In genomic region chr1:93211549-93212220, GRCm38 (mm10) we compare ENCODE assay signal across 10 mouse cellular contexts. TPM values are rescaled to one million over a fixed set of nuclear protein-coding genes. Genes with fewer than 3 reads are reported as not detected.
DNase-seq lines count a peak whose midpoint lies in the region; ATAC-seq and TF ChIP-seq lines count a peak whose summit lies in the region.
"Had no signal": no experiment of that assay in that cellular context is flagged by ENCODE, and none has a peak within 500 bp of the region (broad histone marks: within the 10 kb centered on the region; RNA-seq: fewer than 3 reads in every experiment).

No protein-coding gene starts in this region.

- 0 out of 2 replicates have a peak, but pooled peaks have one; percentile 22 for ATAC-seq in intestine, embryonic 14.5 days (replicated peaks; ENCODE audit: low FRiP score, low TSS enrichment, low read depth)
- no peak for ATAC-seq in intestine, postnatal 0 days
- ATAC-seq in embryonic facial prominence, embryonic 13.5 days (ENCODE audit: insufficient number of reproducible peaks, insufficient read depth, low FRiP score, low TSS enrichment, low read depth): 0 out of 2 replicates have a peak, but pooled peaks have one; percentile 2
- ATAC-seq in kidney, embryonic 14.5 days (ENCODE audit: low FRiP score, low TSS enrichment): peak; percentile 63
- no peak for ATAC-seq in hindbrain, embryonic 16.5 days
- ATAC-seq in activated CD4-positive, CD25-positive, alpha-beta regulatory T cell, adult 4 months: no peak
- ATAC-seq: Patski had no signal

- H3K27ac ChIP-seq in intestine, embryonic 14.5 days (ENCODE audit: low read depth): peak overlapping the region; percentile 39
- no peak overlapping the region for H3K27ac ChIP-seq in intestine, postnatal 0 days (ENCODE audit: low read depth, low read length)
- peak overlapping the region; percentile 84 for H3K27ac ChIP-seq in embryonic facial prominence, embryonic 13.5 days
- peak overlapping the region; percentile 83 for H3K27ac ChIP-seq in kidney, embryonic 14.5 days (ENCODE audit: low read depth, low read length)
- no peak overlapping the region for H3K27ac ChIP-seq in hindbrain, embryonic 16.5 days (ENCODE audit: low read depth, low read length)

- no peak overlapping the region for H3K9ac ChIP-seq in intestine, embryonic 14.5 days (ENCODE audit: low read length)
- H3K9ac ChIP-seq in intestine, postnatal 0 days (ENCODE audit: low read depth, low read length): no peak overlapping the region
- no peak overlapping the region for H3K9ac ChIP-seq in embryonic facial prominence, embryonic 13.5 days
- no peak overlapping the region for H3K9ac ChIP-seq in kidney, embryonic 14.5 days (ENCODE audit: low read depth, low read length)
- H3K9ac ChIP-seq in hindbrain, embryonic 16.5 days (ENCODE audit: low read depth, low read length): no peak overlapping the region
- H3K9ac ChIP-seq: neural tube, embryonic 13.5 days had no signal

- no peaks in the 10 kb centered on the region for H3K9me3 ChIP-seq in intestine, embryonic 14.5 days (ENCODE audit: control insufficient read depth, low read length)
- no peaks in the 10 kb centered on the region for H3K9me3 ChIP-seq in intestine, postnatal 0 days (ENCODE audit: control insufficient read depth)
- H3K9me3 ChIP-seq in embryonic facial prominence, embryonic 13.5 days: no peaks in the 10 kb centered on the region
- no peaks in the 10 kb centered on the region for H3K9me3 ChIP-seq in kidney, embryonic 14.5 days (ENCODE audit: control insufficient read depth, low read length)
- H3K9me3 ChIP-seq in hindbrain, embryonic 16.5 days (ENCODE audit: control insufficient read depth, low read length): no peaks in the 10 kb centered on the region
- H3K9me3 ChIP-seq: neural tube, embryonic 13.5 days had no signal

- H3K36me3 ChIP-seq in intestine, embryonic 14.5 days (ENCODE audit: control insufficient read depth, insufficient read depth, low read length): no peaks in the 10 kb centered on the region
- H3K36me3 ChIP-seq in intestine, postnatal 0 days (ENCODE audit: control insufficient read depth, insufficient read depth): no peaks in the 10 kb centered on the region
- no peaks in the 10 kb centered on the region for H3K36me3 ChIP-seq in embryonic facial prominence, embryonic 13.5 days
- no peaks in the 10 kb centered on the region for H3K36me3 ChIP-seq in kidney, embryonic 14.5 days (ENCODE audit: control insufficient read depth, insufficient read depth, low read length)
- H3K36me3 ChIP-seq in hindbrain, embryonic 16.5 days (ENCODE audit: control insufficient read depth, insufficient read depth, low read length): no peaks in the 10 kb centered on the region
- H3K36me3 ChIP-seq: neural tube, embryonic 13.5 days had no signal

- TF ChIP-seq CTCF in intestine, postnatal 0 days (IDR thresholded peaks at IDR 0.05; ENCODE audit: low read depth): no peak

- 23% methylated on average over 10 of the region's 10 CpGs for WGBS in intestine, embryonic 14.5 days
- WGBS in intestine, postnatal 0 days: 41% methylated on average over 10 of the region's 10 CpGs
- 39% methylated on average over 10 of the region's 10 CpGs for WGBS in embryonic facial prominence, embryonic 13.5 days
- 33% methylated on average over 10 of the region's 10 CpGs for WGBS in kidney, embryonic 14.5 days
- WGBS in hindbrain, embryonic 16.5 days: 36% methylated on average over 10 of the region's 10 CpGs

- no peak overlapping the region for H3K4me3 ChIP-seq in intestine, embryonic 14.5 days (ENCODE audit: low read depth, low read length)
- no peak overlapping the region for H3K4me3 ChIP-seq in intestine, postnatal 0 days (ENCODE audit: low read depth, low read length)
- no peak overlapping the region for H3K4me3 ChIP-seq in embryonic facial prominence, embryonic 13.5 days
- no peak overlapping the region for H3K4me3 ChIP-seq in kidney, embryonic 14.5 days (ENCODE audit: low read length)
- no peak overlapping the region for H3K4me3 ChIP-seq in hindbrain, embryonic 16.5 days (ENCODE audit: low read length)
- H3K4me3 ChIP-seq: neural tube, embryonic 13.5 days had no signal

- H3K4me2 ChIP-seq in intestine, embryonic 14.5 days (ENCODE audit: low read length): no peak overlapping the region
- no peak overlapping the region for H3K4me2 ChIP-seq in intestine, postnatal 0 days (replicated peaks; ENCODE audit: low read depth)
- H3K4me2 ChIP-seq in embryonic facial prominence, embryonic 13.5 days: no peak overlapping the region
- H3K4me2 ChIP-seq in kidney, embryonic 14.5 days (replicated peaks; ENCODE audit: low read depth, low read length): no peak overlapping the region
- no peak overlapping the region for H3K4me2 ChIP-seq in hindbrain, embryonic 16.5 days (ENCODE audit: low read length)
- H3K4me2 ChIP-seq: neural tube, embryonic 13.5 days had no signal

- no peak for DNase-seq in intestine, embryonic 14.5 days (ENCODE audit: low spot score)
- peak; percentile 51 for DNase-seq in ovary, postnatal 36 days (ENCODE audit: low spot score)
- no peak for DNase-seq in right cerebral cortex, adult 2 months (ENCODE audit: low spot score in 2 of 2)

- H3K4me1 ChIP-seq in intestine, embryonic 14.5 days (replicated peaks; ENCODE audit: control insufficient read depth, insufficient read depth, low read length): peaks cover 26% of the 10 kb centered on the region
- peaks cover 6% of the 10 kb centered on the region; the same call in 1 of the 2 replicates for H3K4me1 ChIP-seq in intestine, postnatal 0 days (replicated peaks; ENCODE audit: control insufficient read depth, insufficient read depth, low read length)
- peaks cover 52% of the 10 kb centered on the region for H3K4me1 ChIP-seq in embryonic facial prominence, embryonic 13.5 days
- H3K4me1 ChIP-seq in kidney, embryonic 14.5 days (ENCODE audit: control insufficient read depth, insufficient read depth, low read length): peaks cover 37% of the 10 kb centered on the region
- peaks cover 17% of the 10 kb centered on the region for H3K4me1 ChIP-seq in hindbrain, embryonic 16.5 days (ENCODE audit: control insufficient read depth, insufficient read depth, low read depth, low read length)

- H3K27me3 ChIP-seq in intestine, embryonic 14.5 days (replicated peaks; ENCODE audit: control insufficient read depth, insufficient read depth, low read length): no peaks in the 10 kb centered on the region
- H3K27me3 ChIP-seq in intestine, postnatal 0 days (replicated peaks; ENCODE audit: control insufficient read depth, insufficient read depth, low read length): no peaks in the 10 kb centered on the region
- no peaks in the 10 kb centered on the region for H3K27me3 ChIP-seq in embryonic facial prominence, embryonic 13.5 days
- no peaks in the 10 kb centered on the region for H3K27me3 ChIP-seq in kidney, embryonic 14.5 days (ENCODE audit: control insufficient read depth, insufficient read depth, low read length)
- H3K27me3 ChIP-seq in hindbrain, embryonic 16.5 days (replicated peaks; ENCODE audit: control insufficient read depth, insufficient read depth, low read length): no peaks in the 10 kb centered on the region
- H3K27me3 ChIP-seq: Patski had no signal

RNA-seq across cellular contexts. Expression of gene Sned1, which starts 24.0 kb away (rescaled TPM):
- 4.9 and 5.3 TPM in 2 replicates for polyA plus RNA-seq in intestine, embryonic 14.5 days (2014; fragmentation: Nextera tagmentation; extraction: Ambion mirVana)
- 0.81 and 1.0 TPM in 2 replicates for polyA plus RNA-seq in intestine, postnatal 0 days (2015; fragmentation: Nextera tagmentation; extraction: Ambion mirVana)
- 13.8 and 23.0 TPM in 2 replicates for polyA plus RNA-seq in embryonic facial prominence, embryonic 13.5 days (2015; fragmentation: Nextera tagmentation; extraction: Ambion mirVana)
- polyA plus RNA-seq in kidney, embryonic 14.5 days (2014; fragmentation: Nextera tagmentation; extraction: Ambion mirVana): 8.6 and 17.9 TPM in 2 replicates
- 12.1 and 12.7 TPM in 2 replicates for polyA plus RNA-seq in hindbrain, embryonic 16.5 days (2015; fragmentation: Nextera tagmentation; extraction: Ambion mirVana)
- under 1 TPM; 0.06 to 0.16 TPM for polyA plus RNA-seq in activated CD4-positive, CD25-positive, alpha-beta regulatory T cell, adult 4 months (2017; shearing (Covaris generic))

RNA-seq across cellular contexts. Expression of gene Crocc2, which starts 43.2 kb away (rescaled TPM):
- 0.04 and 0.16 TPM in 2 replicates for polyA plus RNA-seq in intestine, embryonic 14.5 days (2014; fragmentation: Nextera tagmentation; extraction: Ambion mirVana)
- 0.04 TPM in 1 of 2 replicates, not detected in the other for polyA plus RNA-seq in intestine, postnatal 0 days (2015; fragmentation: Nextera tagmentation; extraction: Ambion mirVana)
- polyA plus RNA-seq in embryonic facial prominence, embryonic 13.5 days (2015; fragmentation: Nextera tagmentation; extraction: Ambion mirVana): 0.04 and 0.08 TPM in 2 replicates
- polyA plus RNA-seq in kidney, embryonic 14.5 days (2014; fragmentation: Nextera tagmentation; extraction: Ambion mirVana): 0.14 and 0.20 TPM in 2 replicates
- polyA plus RNA-seq in hindbrain, embryonic 16.5 days (2015; fragmentation: Nextera tagmentation; extraction: Ambion mirVana): 0.43 and 0.51 TPM in 2 replicates
- polyA plus RNA-seq in activated CD4-positive, CD25-positive, alpha-beta regulatory T cell, adult 4 months (2017; shearing (Covaris generic)): not detected

RNA-seq across cellular contexts. Expression of gene 2310007B03Rik, which starts 50.9 kb away (rescaled TPM):
- 3.2 and 3.9 TPM in 2 replicates for polyA plus RNA-seq in intestine, embryonic 14.5 days (2014; fragmentation: Nextera tagmentation; extraction: Ambion mirVana)
- polyA plus RNA-seq in intestine, postnatal 0 days (2015; fragmentation: Nextera tagmentation; extraction: Ambion mirVana): 22.5 and 24.3 TPM in 2 replicates
- 1.3 and 1.4 TPM in 2 replicates for polyA plus RNA-seq in embryonic facial prominence, embryonic 13.5 days (2015; fragmentation: Nextera tagmentation; extraction: Ambion mirVana)
- polyA plus RNA-seq in kidney, embryonic 14.5 days (2014; fragmentation: Nextera tagmentation; extraction: Ambion mirVana): 0.42 and 0.49 TPM in 2 replicates
- polyA plus RNA-seq in hindbrain, embryonic 16.5 days (2015; fragmentation: Nextera tagmentation; extraction: Ambion mirVana): 0.40 and 0.54 TPM in 2 replicates
- not detected for polyA plus RNA-seq in activated CD4-positive, CD25-positive, alpha-beta regulatory T cell, adult 4 months (2017; shearing (Covaris generic))
- polyA plus RNA-seq: neural tube, embryonic 13.5 days; Patski had no signal

Comparison
In these comparisons a context has a peak if more than half of its experiments do, and no peak if none do; other contexts are left out.
1. ATAC-seq: peak in intestine, embryonic 14.5 days (single experiment), embryonic facial prominence, embryonic 13.5 days (single experiment) and kidney, embryonic 14.5 days (single experiment); none in intestine, postnatal 0 days (single experiment), hindbrain, embryonic 16.5 days (single experiment) and activated CD4-positive, CD25-positive, alpha-beta regulatory T cell, adult 4 months (single experiment).
2. H3K27ac ChIP-seq: peak in intestine, embryonic 14.5 days (single experiment), embryonic facial prominence, embryonic 13.5 days (single experiment) and kidney, embryonic 14.5 days (single experiment); none in intestine, postnatal 0 days (single experiment) and hindbrain, embryonic 16.5 days (single experiment).